Mouse (Mus musculus) liver, embryonic 14.5 days (tissue): ENCODE results near the gene Rspo1. TPM values are rescaled to one million over a fixed set of nuclear protein-coding genes. Genes with fewer than 3 reads are reported as not detected.

Experiments
- ATAC-seq: fragments of 200-750 bp; cut with Nextera tagmentation; 2 replicates; pipeline ENCODE4 v1.8.0; 2017; ENCODE audit warnings: moderate number of reproducible peaks, mild to moderate bottlenecking, moderate library complexity; ENCODE audit not compliant: insufficient read depth
- DNase-seq, 3 experiments: peaks; one replicate each; pipeline ENCODE4 v3.0.0-alpha.2; 2012 to 2013; ENCODE audit warnings: low read depth in 3 of 3, low spot score in 3 of 3
- H3K27ac ChIP-seq: fragments of 300-500 bp; sonication (generic); 2 replicates; pipeline ENCODE4 v1.5.1; 2014; ENCODE audit warnings: moderate library complexity, mild to moderate bottlenecking, control low read depth, inconsistent platforms
- H3K27me3 ChIP-seq: fragments of 300-500 bp; sonication (generic); 2 replicates; pipeline ENCODE4 v1.6.1; 2014; ENCODE audit warnings: mild to moderate bottlenecking, low read length, moderate library complexity; ENCODE audit not compliant: control insufficient read depth, insufficient read depth
- H3K36me3 ChIP-seq: fragments of 300-500 bp; sonication (generic); replicated peaks from 2 replicates; pipeline ENCODE4 v1.6.1; 2014; ENCODE audit warnings: low read depth; ENCODE audit not compliant: control insufficient read depth, insufficient read depth
- H3K4me1 ChIP-seq, 2 experiments: fragments of 200-500 bp in 1 of 2; fragments of 300-500 bp in 1 of 2; sonication (generic) in 1 of 2; replicated peaks; 2 replicates each; pipeline ENCODE4 v1.6.1; 2012 to 2014; ENCODE audit warnings: antibody characterized with exemption in 1 of 2, inconsistent platforms in 1 of 2, low read length in 1 of 2; ENCODE audit not compliant: control insufficient read depth in 2 of 2, insufficient read depth in 2 of 2
- H3K4me2 ChIP-seq: fragments of 300-500 bp; sonication (generic); 2 replicates; pipeline ENCODE4 v1.6.1; 2014; ENCODE audit warnings: low read depth, mild to moderate bottlenecking, control low read depth, moderate library complexity
- H3K4me3 ChIP-seq, 2 experiments: fragments of 200-500 bp in 1 of 2; fragments of 300-500 bp in 1 of 2; sonication (generic) in 1 of 2; 2 replicates each; pipeline ENCODE4 v1.5.1; 2012 to 2014; ENCODE audit warnings: low read depth in 2 of 2, low read length in 2 of 2, mild to moderate bottlenecking in 2 of 2, control low read depth in 1 of 2, inconsistent platforms in 1 of 2, moderate library complexity in 1 of 2; ENCODE audit not compliant: insufficient read depth in 1 of 2
- H3K9ac ChIP-seq: fragments of 300-500 bp; sonication (generic); replicated peaks from 2 replicates; pipeline ENCODE4 v1.6.1; 2014; ENCODE audit warnings: mild to moderate bottlenecking, control low read depth, moderate library complexity
- H3K9me3 ChIP-seq: fragments of 300-500 bp; sonication (generic); 2 replicates; pipeline ENCODE4 v1.6.1; 2016; ENCODE audit warnings: low read length, mixed read lengths; ENCODE audit not compliant: control insufficient read depth
- CTCF ChIP-seq: IDR thresholded peaks from 2 replicates; pipeline ENCODE4 v1.5.1; 2016; ENCODE audit warnings: antibody characterized with exemption, low read depth, control low read depth
- EP300 ChIP-seq: IDR thresholded peaks from 2 replicates; pipeline ENCODE4 v1.6.1; 2016; ENCODE audit warnings: antibody characterized with exemption, low read depth
- WGBS: fragments of 180-500 bp; shearing (Covaris S2); extraction: QIAGEN DNeasy Blood & Tissue Kit; methylation state at CpG from one replicate; pipeline ENCODE4 v1.1.7; 2014; ENCODE audit not compliant: insufficient replicate concordance; 5-methylcytosine and 5-hydroxymethylcytosine counted together
- polyA plus RNA-seq, 2 experiments: library from polyadenylated mRNA; depleted of rRNA in 1 of 2; stranded (reverse) in 1 of 2; unstranded in 1 of 2; fragments of >200 nt; fragmentation: Nextera tagmentation in 1 of 2; extraction: Ambion mirVana in 1 of 2; gene quantifications; 2 replicates each; pipeline versions ENCODE4 v1.2.1 to v1.2.3; 2012 to 2014

The Rspo1 gene
- polyA plus RNA-seq, 2 experiments = 0.51 to 0.68 TPM

GRCm38 (mm10) chr4:124971094-124971493 lies 15.1 kb upstream of the Rspo1 start:
- no peaks in the 10 kb centered on the region for H3K4me1 ChIP-seq
- H3K27me3 ChIP-seq = no peaks in the 10 kb centered on the region; the same call in 1 of the 2 replicates
- TF ChIP-seq EP300 = no peak
- TF ChIP-seq CTCF = no peak
- DNase-seq (no peak), ATAC-seq (no peak)
- no peaks in the 10 kb centered on the region for H3K36me3 ChIP-seq
- no peak overlapping the region for H3K9ac ChIP-seq
- H3K4me2 ChIP-seq = no peak overlapping the region
- no peaks in the 10 kb centered on the region for H3K9me3 ChIP-seq
- 65% methylated on average over 8 of the region's 8 CpGs for WGBS
- H3K4me3 ChIP-seq = no peak overlapping the region
- no peak overlapping the region for H3K27ac ChIP-seq

GRCm38 (mm10) chr4:124972316-124972715 lies 13.9 kb upstream of the Rspo1 start:
- no peak for DNase-seq
- WGBS = 45% methylated on average over 9 of the region's 9 CpGs
- Histone ChIP-seq H3K27ac (no peak overlapping the region), H3K4me3 (no peak overlapping the region), H3K9ac (no peak overlapping the region), H3K4me2 (no peak overlapping the region), H3K27me3 (no peaks in the 10 kb centered on the region; the same call in 1 of the 2 replicates), H3K4me1 (no peaks in the 10 kb centered on the region), H3K36me3 (no peaks in the 10 kb centered on the region), H3K9me3 (no peaks in the 10 kb centered on the region)
- ATAC-seq = no peak
- no peak for TF ChIP-seq EP300
- TF ChIP-seq CTCF = no peak

- DNase-seq (peak in 1 of 3 experiments; percentile 13), ATAC-seq (no peak)
- Histone ChIP-seq H3K4me3 (no peak overlapping the region), H3K36me3 (no peaks in the 10 kb centered on the region), H3K4me1 (no peaks in the 10 kb centered on the region), H3K4me2 (no peak overlapping the region), H3K27me3 (no peaks in the 10 kb centered on the region; the same call in 1 of the 2 replicates), H3K9ac (no peak overlapping the region), H3K9me3 (no peaks in the 10 kb centered on the region), H3K27ac (no peak overlapping the region)
- WGBS = 37% methylated on average over 2 of the region's 2 CpGs
- TF ChIP-seq CTCF (no peak), EP300 (no peak)
These were observed 12.9 kb upstream of the Rspo1 start for GRCm38 (mm10) chr4:124973296-124973695.

- no peak for ATAC-seq
- Histone ChIP-seq H3K9ac (no peak overlapping the region), H3K4me2 (no peak overlapping the region), H3K9me3 (no peaks in the 10 kb centered on the region), H3K36me3 (no peaks in the 10 kb centered on the region), H3K4me1 (no peaks in the 10 kb centered on the region), H3K27ac (no peak overlapping the region), H3K27me3 (peaks cover 3% of the 10 kb centered on the region), H3K4me3 (no peak overlapping the region)
- no peak for TF ChIP-seq CTCF
- TF ChIP-seq EP300 = no peak
- no peak for DNase-seq
- 11% methylated on average over 5 of the region's 5 CpGs for WGBS
These were observed 8.0 kb upstream of the Rspo1 start for GRCm38 (mm10) chr4:124978201-124978600.

GRCm38 (mm10) chr4:124983893-124984526 lies 2.2 kb upstream of the Rspo1 start:
- ATAC-seq (no peak), DNase-seq (peak in 2 of 3 experiments; percentile 11 to 22)
- Histone ChIP-seq H3K27ac (no peak overlapping the region), H3K4me1 (no peaks in the 10 kb centered on the region), H3K4me3 (no peak overlapping the region), H3K36me3 (no peaks in the 10 kb centered on the region), H3K4me2 (no peak overlapping the region), H3K9ac (no peak overlapping the region), H3K27me3 (peaks cover 61% of the 10 kb centered on the region), H3K9me3 (no peaks in the 10 kb centered on the region)
- TF ChIP-seq CTCF (peak; percentile 57), EP300 (no peak)
- WGBS = 17% methylated on average over 9 of the region's 9 CpGs
